Mouse (Mus musculus): ENCODE data around the gene Ubr4. TPM values are rescaled to one million over a fixed set of nuclear protein-coding genes. Genes with fewer than 3 reads are reported as not detected.

The Ubr4 gene
- polyA plus RNA-seq, 1 experiment from 2014 or later: 84.5 TPM

DNA sequence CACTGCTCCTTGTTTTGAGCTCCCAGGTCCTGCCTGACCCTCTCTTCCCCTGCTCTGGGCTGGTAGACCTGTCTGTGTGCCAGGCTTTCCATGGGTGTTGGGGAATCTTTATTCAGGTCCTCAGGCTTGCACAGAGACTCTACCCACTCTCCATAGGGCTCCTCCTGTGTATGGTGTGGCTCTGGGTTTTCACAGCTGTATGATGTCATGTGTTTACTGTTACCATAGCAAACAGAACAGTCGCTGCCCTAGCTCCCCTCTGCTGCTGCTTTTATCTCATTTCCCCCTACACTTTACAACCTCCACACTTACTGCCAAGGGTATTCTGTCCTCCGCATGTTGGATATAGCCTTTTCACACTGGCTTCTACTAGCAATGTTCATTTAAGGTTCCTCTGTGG, 43.0 kb downstream of the Ubr4 start:
- Histone ChIP-seq H3K4me1 (ENCODE audit: insufficient read depth) (no peaks in the 10 kb centered on the region), H3K4me3 (ENCODE audit: low read depth, low read length) (no peak overlapping the region), H3K36me3 (ENCODE audit: insufficient read depth) (peaks cover 95% of the 10 kb centered on the region), H3K4me2 (no peak overlapping the region), H3K9ac (no peak overlapping the region), H3K27ac (ENCODE audit: low read depth) (no peak overlapping the region), H3K9me3 (ENCODE audit: low read depth, low read length) (no peaks in the 10 kb centered on the region), H3K27me3 (ENCODE audit: insufficient read depth, low read length) (no peaks in the 10 kb centered on the region)
- WGBS: 41% methylated on average over 2 of the region's 2 CpGs
- DNase-seq (peak; percentile 13), ATAC-seq (ENCODE audit: insufficient read depth) (peak; percentile 41; the same call in 1 of the 2 replicates)
- no peak for TF ChIP-seq CTCF (IDR thresholded peaks at IDR 0.05; ENCODE audit: low read depth)

DNA sequence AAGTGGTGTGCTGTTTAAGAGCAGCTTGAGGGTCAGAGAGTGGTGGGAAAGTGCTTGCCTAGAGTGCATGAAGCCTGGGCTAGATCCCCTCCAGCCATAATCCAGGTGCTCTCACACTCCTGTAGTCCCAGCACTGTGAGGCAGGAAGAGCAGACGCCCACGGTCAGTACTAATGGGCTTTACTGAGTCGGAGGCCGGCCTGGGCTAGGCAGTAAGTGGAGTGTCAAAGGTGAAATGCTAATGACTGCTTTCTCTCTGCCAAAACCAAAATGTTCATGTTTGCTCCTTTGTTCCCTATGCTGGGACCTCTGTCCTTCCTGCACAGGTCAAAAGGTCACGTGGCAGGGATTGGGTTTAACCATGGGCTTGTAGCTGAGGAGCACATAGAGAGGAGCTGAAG, 48.1 kb downstream of the Ubr4 start:
- Histone ChIP-seq H3K36me3 (ENCODE audit: insufficient read depth) (peaks cover 94% of the 10 kb centered on the region), H3K9ac (no peak overlapping the region), H3K4me2 (no peak overlapping the region), H3K9me3 (ENCODE audit: low read depth, low read length) (no peaks in the 10 kb centered on the region), H3K4me3 (ENCODE audit: low read depth, low read length) (no peak overlapping the region), H3K27ac (ENCODE audit: low read depth) (no peak overlapping the region), H3K4me1 (ENCODE audit: insufficient read depth) (no peaks in the 10 kb centered on the region), H3K27me3 (ENCODE audit: insufficient read depth, low read length) (no peaks in the 10 kb centered on the region)
- ATAC-seq (ENCODE audit: insufficient read depth): no peak
- 80% methylated on average over 5 of the region's 5 CpGs for WGBS
- no peak for TF ChIP-seq CTCF (IDR thresholded peaks at IDR 0.05; ENCODE audit: low read depth)
- DNase-seq: no peak

DNA sequence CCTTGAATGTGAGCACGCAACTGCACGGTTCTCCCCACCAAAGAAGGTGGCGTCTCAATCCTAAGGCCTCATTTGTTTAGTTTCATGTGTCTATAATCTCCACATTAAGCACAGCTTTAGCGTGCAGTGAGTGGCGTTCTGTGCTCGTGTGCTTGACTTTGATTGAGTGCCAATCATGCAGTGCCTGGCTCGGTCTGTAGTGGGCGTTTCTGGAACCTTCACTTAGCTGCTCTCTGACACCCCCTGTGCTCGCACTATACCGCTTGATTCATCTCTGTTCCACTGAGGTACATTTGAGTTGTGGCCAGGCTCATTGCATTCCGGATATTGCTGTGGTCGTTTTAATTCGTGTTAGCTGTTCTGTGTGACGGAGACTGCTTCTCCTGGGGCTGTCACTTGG, 50.8 kb downstream of the Ubr4 start:
- 73% methylated on average over 14 of the region's 14 CpGs for WGBS
- TF ChIP-seq CTCF (IDR thresholded peaks at IDR 0.05; ENCODE audit: low read depth): peak; percentile 27
- no peaks in the 10 kb centered on the region for H3K4me1 ChIP-seq (ENCODE audit: insufficient read depth)
- no peak for ATAC-seq (ENCODE audit: insufficient read depth)
- no peak overlapping the region for H3K4me3 ChIP-seq (ENCODE audit: low read depth, low read length)
- H3K27me3 ChIP-seq (ENCODE audit: insufficient read depth, low read length): no peaks in the 10 kb centered on the region
- H3K9me3 ChIP-seq (ENCODE audit: low read depth, low read length): no peaks in the 10 kb centered on the region
- no peak overlapping the region for H3K4me2 ChIP-seq
- DNase-seq: peak; percentile 7
- H3K9ac ChIP-seq: no peak overlapping the region
- peaks cover 96% of the 10 kb centered on the region for H3K36me3 ChIP-seq (ENCODE audit: insufficient read depth)
- no peak overlapping the region for H3K27ac ChIP-seq (ENCODE audit: low read depth)

DNA sequence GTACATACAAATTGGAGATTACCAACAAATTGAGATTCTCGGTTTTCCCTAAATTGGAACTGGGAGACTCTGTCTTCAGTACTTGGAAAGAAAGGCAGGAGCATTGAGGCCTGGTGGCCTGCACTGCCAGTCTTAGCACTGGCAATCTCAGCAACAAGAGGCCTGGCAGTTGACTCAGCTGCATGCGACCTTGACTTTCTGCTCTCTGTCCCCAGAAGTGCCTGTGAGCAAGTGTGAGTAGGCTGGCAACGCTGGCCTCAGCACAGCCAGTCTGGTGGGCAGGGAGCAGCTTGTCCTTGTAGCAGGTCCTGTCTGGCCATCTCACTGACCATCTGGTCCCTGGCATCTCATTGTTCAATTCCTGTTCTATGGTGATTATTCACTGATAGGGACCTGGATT, 58.9 kb downstream of the Ubr4 start:
- no peak overlapping the region for H3K4me2 ChIP-seq
- no peaks in the 10 kb centered on the region for H3K9me3 ChIP-seq (ENCODE audit: low read depth, low read length)
- no peaks in the 10 kb centered on the region for H3K4me1 ChIP-seq (ENCODE audit: insufficient read depth)
- H3K36me3 ChIP-seq (ENCODE audit: insufficient read depth): peaks cover 98% of the 10 kb centered on the region
- no peak for ATAC-seq (ENCODE audit: insufficient read depth)
- DNase-seq: no peak
- WGBS: 92% methylated on average over 3 of the region's 3 CpGs
- no peak overlapping the region for H3K9ac ChIP-seq
- H3K4me3 ChIP-seq (ENCODE audit: low read depth, low read length): no peak overlapping the region
- no peak for TF ChIP-seq CTCF (IDR thresholded peaks at IDR 0.05; ENCODE audit: low read depth)
- no peak overlapping the region for H3K27ac ChIP-seq (ENCODE audit: low read depth)
- H3K27me3 ChIP-seq (ENCODE audit: insufficient read depth, low read length): no peaks in the 10 kb centered on the region

DNA sequence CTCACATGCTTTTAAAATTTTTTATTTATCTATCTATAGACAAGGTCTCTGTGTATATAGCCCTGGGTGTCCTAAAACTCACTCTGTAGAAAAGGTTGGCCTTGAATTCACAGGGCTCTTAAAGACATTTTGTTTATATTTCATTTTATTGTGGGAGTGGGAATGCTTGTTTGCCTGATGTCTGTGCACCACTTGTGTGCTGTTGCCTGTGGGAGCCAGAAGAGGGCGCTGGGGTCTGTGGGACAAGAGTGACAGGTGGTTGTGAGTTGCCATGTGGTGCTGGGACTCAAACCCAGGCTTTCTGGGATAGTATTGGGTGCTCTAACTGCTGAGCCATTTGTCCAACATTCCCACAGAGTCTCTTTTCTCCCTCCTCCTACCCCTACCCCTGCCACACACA, 65.5 kb downstream of the Ubr4 start:
- no peaks in the 10 kb centered on the region for H3K27me3 ChIP-seq (ENCODE audit: insufficient read depth, low read length)
- H3K4me3 ChIP-seq (ENCODE audit: low read depth, low read length): no peak overlapping the region
- no peak for TF ChIP-seq CTCF (IDR thresholded peaks at IDR 0.05; ENCODE audit: low read depth)
- no peak overlapping the region for H3K27ac ChIP-seq (ENCODE audit: low read depth)
- no peak overlapping the region for H3K9ac ChIP-seq
- no peak for DNase-seq
- no peak overlapping the region for H3K4me2 ChIP-seq
- no peaks in the 10 kb centered on the region for H3K9me3 ChIP-seq (ENCODE audit: low read depth, low read length)
- H3K4me1 ChIP-seq (ENCODE audit: insufficient read depth): no peaks in the 10 kb centered on the region
- peaks cover 98% of the 10 kb centered on the region for H3K36me3 ChIP-seq (ENCODE audit: insufficient read depth)
- no peak for ATAC-seq (ENCODE audit: insufficient read depth)
- 50% methylated on average over 1 of the region's 1 CpGs for WGBS

DNA sequence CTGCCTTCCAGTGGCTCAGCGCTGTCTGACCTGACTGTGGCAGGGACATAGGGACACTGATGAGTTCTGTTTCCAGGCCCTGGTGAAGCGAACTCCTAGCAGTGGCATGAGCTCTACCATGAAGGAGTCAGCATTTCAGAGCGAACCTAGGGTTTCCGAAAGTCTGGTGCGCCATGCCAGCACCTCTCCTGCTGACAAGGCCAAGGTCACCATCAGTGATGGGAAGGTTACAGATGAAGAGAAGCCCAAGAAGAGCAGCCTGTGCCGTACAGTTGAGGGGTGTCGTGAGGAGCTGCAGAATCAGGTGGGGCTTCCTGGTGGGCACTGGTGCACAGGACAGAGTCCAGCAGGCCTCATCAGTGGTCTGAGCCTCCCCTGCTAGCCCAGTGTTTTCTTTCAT, 69.2 kb downstream of the Ubr4 start:
- H3K4me2 ChIP-seq: no peak overlapping the region
- no peaks in the 10 kb centered on the region for H3K9me3 ChIP-seq (ENCODE audit: low read depth, low read length)
- H3K36me3 ChIP-seq (ENCODE audit: insufficient read depth): peaks cover 100% of the 10 kb centered on the region
- H3K4me1 ChIP-seq (ENCODE audit: insufficient read depth): no peaks in the 10 kb centered on the region
- H3K9ac ChIP-seq: no peak overlapping the region
- ATAC-seq (ENCODE audit: insufficient read depth) (no peak), DNase-seq (no peak)
- H3K27ac ChIP-seq (ENCODE audit: low read depth): no peak overlapping the region
- H3K4me3 ChIP-seq (ENCODE audit: low read depth, low read length): no peak overlapping the region
- 90% methylated on average over 7 of the region's 7 CpGs for WGBS
- no peak for TF ChIP-seq CTCF (IDR thresholded peaks at IDR 0.05; ENCODE audit: low read depth)
- no peaks in the 10 kb centered on the region for H3K27me3 ChIP-seq (ENCODE audit: insufficient read depth, low read length)

DNA sequence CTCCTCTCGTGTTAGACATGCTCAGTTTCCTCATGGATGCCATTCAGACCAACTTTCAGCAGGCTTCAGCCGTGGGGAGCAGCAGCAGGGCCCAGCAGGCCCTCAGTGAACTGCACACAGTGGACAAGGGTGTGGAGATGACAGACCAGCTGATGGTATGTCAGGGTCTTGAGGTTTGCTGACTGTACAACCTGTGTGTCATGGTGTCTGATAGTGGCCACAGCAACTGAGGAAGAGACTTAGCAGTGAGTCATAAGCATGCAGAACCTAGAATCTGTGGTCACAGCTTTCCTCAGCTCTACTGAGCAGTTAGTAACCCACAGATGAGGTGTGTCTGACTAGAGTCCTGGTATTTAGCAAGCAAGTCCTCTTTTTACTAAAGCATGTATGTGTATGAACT, 70.0 kb downstream of the Ubr4 start:
- Histone ChIP-seq H3K9ac (no peak overlapping the region), H3K4me2 (no peak overlapping the region), H3K9me3 (ENCODE audit: low read depth, low read length) (no peaks in the 10 kb centered on the region), H3K4me3 (ENCODE audit: low read depth, low read length) (no peak overlapping the region), H3K27ac (ENCODE audit: low read depth) (no peak overlapping the region), H3K27me3 (ENCODE audit: insufficient read depth, low read length) (no peaks in the 10 kb centered on the region), H3K4me1 (ENCODE audit: insufficient read depth) (no peaks in the 10 kb centered on the region), H3K36me3 (ENCODE audit: insufficient read depth) (peaks cover 100% of the 10 kb centered on the region)
- DNase-seq (no peak), ATAC-seq (ENCODE audit: insufficient read depth) (no peak)
- 94% methylated on average over 2 of the region's 2 CpGs for WGBS
- no peak for TF ChIP-seq CTCF (IDR thresholded peaks at IDR 0.05; ENCODE audit: low read depth)

DNA sequence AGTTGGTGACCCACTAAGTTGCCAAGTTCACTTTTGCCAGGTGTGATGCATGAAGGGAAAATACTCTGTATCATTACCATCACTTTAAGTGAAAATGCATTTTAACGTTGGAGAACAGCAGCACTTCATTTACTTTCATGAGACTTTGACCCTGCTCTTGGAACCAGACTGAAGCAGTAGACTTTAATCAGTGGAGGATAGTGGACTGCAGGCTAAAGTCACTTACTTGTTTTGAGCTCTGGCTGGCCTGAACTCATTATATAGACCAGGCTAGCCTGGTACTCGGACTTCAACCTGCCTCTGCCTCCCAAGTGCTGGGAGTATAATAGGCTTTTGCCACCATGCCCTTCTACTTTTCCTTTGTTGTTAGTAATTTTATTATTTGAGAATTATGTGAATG, 70.9 kb downstream of the Ubr4 start:
- no peak for DNase-seq
- H3K4me3 ChIP-seq (ENCODE audit: low read depth, low read length): no peak overlapping the region

More for the DNA sequence above, 70.9 kb downstream of the Ubr4 start:
- no peaks in the 10 kb centered on the region for H3K4me1 ChIP-seq (ENCODE audit: insufficient read depth)
- H3K27ac ChIP-seq (ENCODE audit: low read depth): no peak overlapping the region
- H3K9me3 ChIP-seq (ENCODE audit: low read depth, low read length): no peaks in the 10 kb centered on the region
- no peak for ATAC-seq (ENCODE audit: insufficient read depth)
- H3K27me3 ChIP-seq (ENCODE audit: insufficient read depth, low read length): no peaks in the 10 kb centered on the region
- H3K4me2 ChIP-seq: no peak overlapping the region
- peaks cover 100% of the 10 kb centered on the region for H3K36me3 ChIP-seq (ENCODE audit: insufficient read depth)
- no peak for TF ChIP-seq CTCF (IDR thresholded peaks at IDR 0.05; ENCODE audit: low read depth)
- WGBS: 69% methylated on average over 2 of the region's 2 CpGs
- no peak overlapping the region for H3K9ac ChIP-seq

Data from lung, embryonic 14.5 days (tissue).